Mouse (Mus musculus) neutrophil, adult 5-6 weeks (primary cell): ENCODE data around the gene Tnik. TPM values are rescaled to one million over a fixed set of nuclear protein-coding genes. Genes with fewer than 3 reads are reported as not detected.

Experiments
- ATAC-seq: fragments of 151-379, 151-347 bp; 2 replicates; pipeline ENCODE4 v1.8.0; 2017; ENCODE audit warnings: mild to moderate bottlenecking, moderate TSS enrichment; ENCODE audit not compliant: insufficient number of reproducible peaks, poor library complexity, low FRiP score, severe bottlenecking; ENCODE audit errors: extremely low read depth
- total RNA-seq: library from RNA; stranded (forward); fragments of 200-1000 nt; gene quantifications from 2 replicates; pipeline ENCODE4 v1.2.3, GENCODE M21; 2017

Gene Tnik
- 29.7 and 30.6 TPM in 2 replicates for total RNA-seq

- ATAC-seq = peak; percentile 70
Measured at GRCm38 (mm10) chr3:28263002-28263947, at the start of gene Tnik. Gene Tnik, plus strand, starts transcription at chr3:28263214.

GRCm38 (mm10) chr3:28214886-28215311, 48.1 kb upstream of the Tnik start:
- ATAC-seq = no peak

DNA sequence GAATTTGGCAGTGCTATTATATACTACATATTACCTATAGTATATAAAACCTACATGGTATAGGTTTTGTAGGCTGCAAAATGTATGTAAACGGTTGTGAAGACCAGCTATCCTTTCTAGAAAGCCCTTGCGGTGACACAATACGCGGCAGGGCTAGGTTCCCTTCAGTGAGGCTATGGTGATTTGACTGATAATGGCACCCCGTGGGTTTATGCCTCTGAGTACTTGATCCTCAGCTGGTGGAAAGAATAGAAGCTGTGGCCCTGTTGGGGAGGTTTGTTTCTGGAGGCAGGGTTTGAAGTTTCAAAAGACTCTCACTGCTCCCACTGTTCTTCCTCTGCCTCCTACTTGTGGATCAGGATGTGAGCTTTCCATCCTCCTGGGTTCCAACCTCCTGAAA, 46.0 kb upstream of the Tnik start:
- no peak for ATAC-seq

DNA sequence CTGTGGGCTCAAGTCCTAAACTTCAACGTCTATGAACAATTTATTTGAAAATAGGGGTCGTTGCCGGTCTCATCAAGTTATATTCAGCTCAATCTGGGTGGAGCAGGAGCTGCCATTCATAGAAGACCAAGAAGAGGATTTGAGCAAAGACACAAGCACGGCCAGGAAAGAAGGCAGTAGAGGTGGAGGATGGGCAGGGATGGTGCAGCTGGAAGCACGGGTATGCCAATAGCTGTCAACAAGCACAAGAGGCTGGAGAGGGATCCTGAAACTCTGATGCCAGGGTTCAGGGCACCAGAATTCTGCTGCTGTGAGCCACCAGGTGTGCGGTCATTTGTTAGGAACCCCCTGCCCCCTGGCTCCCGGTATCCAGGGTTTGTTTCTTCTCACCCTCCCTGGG, 43.5 kb upstream of the Tnik start:
- ATAC-seq = no peak

GRCm38 (mm10) chr3:28219964-28220363, 43.0 kb upstream of the Tnik start:
- no peak for ATAC-seq

- ATAC-seq = no peak
Measured at GRCm38 (mm10) chr3:28224437-28225356, 38.3 kb upstream of the Tnik start.

- no peak for ATAC-seq
Measured at GRCm38 (mm10) chr3:28225357-28225905, 37.6 kb upstream of the Tnik start.

DNA sequence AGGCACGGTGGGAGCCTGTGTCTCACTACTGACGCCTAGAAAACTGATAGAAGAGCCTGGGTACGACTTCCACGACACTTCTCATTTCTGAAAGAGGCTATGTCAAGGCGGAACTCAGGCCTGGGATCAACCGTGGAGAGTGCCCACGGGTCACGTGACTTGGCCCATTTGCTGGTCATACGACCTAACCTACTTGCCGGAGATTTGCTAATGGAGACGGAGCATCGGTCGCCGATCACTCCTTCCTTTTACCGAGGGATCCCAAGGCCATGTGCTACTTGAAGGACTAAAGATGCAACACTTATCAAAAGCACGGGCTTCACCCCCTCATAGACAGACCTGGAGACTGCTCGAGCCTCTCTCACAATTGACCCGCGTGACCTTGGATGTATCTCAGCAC, 36.8 kb upstream of the Tnik start:
- ATAC-seq = no peak

DNA sequence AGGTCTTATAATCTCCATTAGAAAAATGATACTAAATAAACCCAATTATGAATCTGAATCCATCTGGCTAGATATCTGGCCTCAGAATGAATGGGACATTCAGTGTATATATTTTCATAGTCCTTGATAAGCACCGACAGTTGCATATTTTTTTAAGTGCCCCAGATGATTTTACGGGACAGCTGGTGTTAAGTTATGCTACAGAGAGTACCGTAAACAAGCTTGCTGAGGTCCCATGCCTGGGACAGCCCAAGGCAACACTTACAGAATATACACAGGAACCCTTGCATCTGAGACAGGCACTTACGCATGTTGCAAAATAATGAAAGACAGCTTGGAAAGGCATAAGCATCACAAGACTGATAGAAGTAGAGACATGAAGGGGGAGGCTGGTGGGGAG, 34.1 kb upstream of the Tnik start:
- no peak for ATAC-seq

DNA sequence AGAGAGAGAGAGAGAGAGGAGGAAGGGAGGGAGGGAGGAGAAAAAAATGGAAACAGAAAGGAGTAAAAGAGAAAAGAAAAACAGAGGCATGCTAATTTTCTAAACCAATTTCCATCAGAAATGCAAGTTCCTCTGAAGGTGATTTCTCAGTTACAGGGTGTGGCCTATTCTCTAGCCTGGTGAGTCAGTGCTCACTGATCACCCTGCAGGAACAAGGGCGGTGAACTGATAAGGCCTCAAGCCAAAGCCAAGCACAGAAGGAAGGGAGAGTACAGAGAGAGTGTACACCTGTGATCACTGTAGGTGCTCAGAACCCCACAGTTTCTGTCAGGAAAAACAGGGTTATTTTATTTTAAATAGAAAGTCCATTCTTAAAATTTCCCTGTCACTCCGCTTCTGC, 33.5 kb upstream of the Tnik start:
- no peak for ATAC-seq

- ATAC-seq = no peak
Measured at GRCm38 (mm10) chr3:28232885-28233284, 30.1 kb upstream of the Tnik start.

GRCm38 (mm10) chr3:28234179-28234578, 28.8 kb upstream of the Tnik start:
- ATAC-seq = no peak

DNA sequence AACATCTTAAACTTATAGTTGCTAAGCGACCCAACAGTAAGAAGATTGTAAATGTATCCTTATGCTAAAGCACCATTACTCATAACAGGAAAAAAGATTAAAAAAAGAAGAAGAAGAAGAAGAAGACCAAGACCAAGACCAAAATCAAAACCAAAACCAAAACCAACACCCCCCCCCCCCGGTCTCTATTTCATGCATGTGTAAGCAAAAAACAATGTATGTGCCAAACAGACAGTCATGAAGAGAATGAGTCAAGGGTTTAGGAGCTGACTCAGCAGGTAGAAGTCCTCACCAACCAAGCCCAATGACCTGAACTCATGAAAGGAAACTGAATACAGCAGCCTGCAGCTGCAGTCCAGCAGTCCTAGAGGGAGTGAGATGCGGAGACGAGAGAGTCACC, 26.3 kb upstream of the Tnik start:
- no peak for ATAC-seq

- ATAC-seq = no peak
Measured at GRCm38 (mm10) chr3:28238136-28238535, 24.9 kb upstream of the Tnik start.

DNA sequence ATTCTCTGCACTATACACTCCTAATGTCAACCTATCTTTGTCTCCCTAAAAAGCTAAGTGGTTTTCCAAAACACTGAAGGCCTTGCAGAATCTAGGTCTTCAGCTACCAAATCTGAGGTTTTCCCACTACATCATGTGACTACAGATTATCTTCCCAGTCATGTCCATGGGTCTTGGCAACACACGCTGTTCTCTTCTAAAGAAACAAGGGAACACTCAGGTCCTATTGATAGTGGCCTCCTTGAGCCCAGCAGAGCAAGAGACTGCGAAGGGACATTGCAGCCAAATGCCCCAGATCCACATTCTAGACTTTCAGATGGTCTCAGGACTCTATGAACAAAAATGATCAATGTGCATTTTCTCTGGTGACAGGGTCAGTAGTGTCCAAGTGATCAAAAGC, 20.5 kb upstream of the Tnik start:
- no peak for ATAC-seq

GRCm38 (mm10) chr3:28244244-28244890, 18.6 kb upstream of the Tnik start:
- ATAC-seq = no peak

- no peak for ATAC-seq
Measured at GRCm38 (mm10) chr3:28248255-28248957, 14.6 kb upstream of the Tnik start.

DNA sequence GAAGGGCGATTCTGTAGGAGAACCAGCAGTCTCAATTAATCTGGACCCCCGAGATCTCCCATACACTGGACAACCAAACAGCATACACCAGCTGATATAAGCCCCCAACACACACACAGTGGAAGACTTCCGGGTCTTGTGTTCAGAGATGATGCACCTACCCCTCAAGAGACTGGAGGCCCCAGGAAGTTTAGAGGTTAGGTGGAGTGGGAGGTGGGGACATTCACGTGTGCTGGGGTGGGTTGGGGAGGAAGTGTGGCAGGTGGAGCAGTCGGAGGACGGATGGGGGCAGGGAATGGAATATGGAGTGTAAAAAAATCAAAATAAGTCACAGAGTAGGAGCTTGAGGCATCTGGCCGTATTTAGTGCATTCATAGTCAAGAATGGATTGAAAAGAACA, 7.3 kb upstream of the Tnik start:
- ATAC-seq = no peak
